Mouse (Mus musculus) left cerebral cortex, postnatal 10 days (tissue): Measurements from ENCODE around the gene Washc1. TPM values are rescaled to one million over a fixed set of nuclear protein-coding genes. Genes with fewer than 3 reads are reported as not detected.
"Not testable (repeated sequence)": the region's sequence is repeated elsewhere in the genome, so short reads cannot be mapped to it uniquely, and the experiment has no call there.

Experiments
- DNase-seq, 2 experiments: peaks; one replicate each; pipeline ENCODE4 v3.0.0; 2021 to 2022; ENCODE audit warnings: low spot score in 2 of 2, mixed read lengths in 1 of 2; ENCODE audit errors: extremely low spot score in 1 of 2
- intact Hi-C: fragments of 180-260 bp; cut with DNase I; formaldehyde crosslinking; loops from one replicate; pipeline ENCODE4 v1.15.1; 2025
- total RNA-seq, 2 experiments: library from RNA; stranded (reverse); gene quantifications; 2 replicates each; pipeline ENCODE4 v1.2.3; 2021

Gene Washc1
- total RNA-seq = 10 to 100 TPM; 51.5 to 52.9 TPM

- peak; percentile 84 to 96 for DNase-seq
- intact Hi-C loops = no loop called here
Observed at GRCm38 (mm10) chr17:66111402-66111959, at the start of gene Washc1. Gene Washc1, plus strand, starts transcription at chr17:66111545.

DNA sequence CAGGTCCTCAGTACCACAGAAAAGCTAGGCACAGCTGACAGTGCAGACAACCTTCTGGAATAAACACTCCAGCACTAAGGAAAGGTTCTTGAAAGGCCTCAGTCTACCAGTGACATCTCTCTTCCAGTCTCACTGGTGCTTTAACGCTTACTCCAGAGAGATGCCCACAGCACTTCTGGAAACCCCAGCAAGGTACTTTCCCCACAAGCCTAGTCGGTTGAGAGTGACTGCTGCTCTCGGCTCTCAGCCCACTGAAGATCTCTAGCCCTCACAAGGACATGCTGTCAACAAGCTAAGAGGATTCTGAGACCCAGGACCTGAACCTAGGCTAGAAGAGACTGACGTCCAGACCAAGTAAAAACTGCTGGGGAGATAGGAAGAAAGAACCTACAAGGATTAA is 46.2 kb upstream of the Washc1 start:
- no peak for DNase-seq
- intact Hi-C loops = no loop called here

GRCm38 (mm10) chr17:66069036-66069435 is 42.3 kb upstream of the Washc1 start:
- intact Hi-C loops, DNase-seq: not testable (repeated sequence)

GRCm38 (mm10) chr17:66073971-66074370 is 37.4 kb upstream of the Washc1 start:
- DNase-seq = no peak
- intact Hi-C loops = loop anchor here (10.0 kb wide), 1 partner anchor 209 kb away; no protein-coding TSS in a partner anchor

- no peak for DNase-seq
- intact Hi-C loops = loop anchor here (10.0 kb wide), 1 partner anchor 211 kb away; no protein-coding TSS in a partner anchor
Observed at GRCm38 (mm10) chr17:66075827-66076173, 35.5 kb upstream of the Washc1 start.

- DNase-seq = peak; percentile 14 to 70
- intact Hi-C loops = loop anchor here (10.0 kb wide), 1 partner anchor 212 kb away; no protein-coding TSS in a partner anchor
Observed at GRCm38 (mm10) chr17:66076174-66076927, 35.0 kb upstream of the Washc1 start.

DNA sequence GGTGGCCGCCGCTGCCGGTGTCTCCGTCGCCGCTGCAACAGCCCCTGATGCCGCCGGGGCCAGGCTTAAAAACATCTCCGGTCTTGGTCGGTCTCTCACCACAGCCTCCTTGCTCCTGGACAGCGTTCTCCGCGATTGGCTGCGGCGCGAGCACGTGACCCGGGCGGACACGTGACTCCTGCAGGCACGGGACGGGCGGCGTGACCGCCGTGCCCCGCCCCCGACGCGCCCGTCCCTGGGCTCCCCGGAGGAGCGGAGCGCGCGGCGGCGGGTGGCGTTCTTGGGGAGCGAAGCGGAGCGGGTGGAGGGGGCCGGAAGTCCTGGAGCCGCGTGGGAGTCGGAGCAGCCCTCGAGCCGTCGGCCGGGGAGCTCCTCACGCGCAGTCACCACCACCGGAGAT is 34.4 kb upstream of the Washc1 start, which contains the start of gene Ankrd12:
TSS of gene Ankrd12 (minus strand) at position 156 of the 400 bp plus-strand sequence.
- intact Hi-C loops = loop anchor here (10.0 kb wide), 1 partner anchor 212 kb away; no protein-coding TSS in a partner anchor
- DNase-seq = peak; percentile 93 to 97

GRCm38 (mm10) chr17:66077437-66077850 is 33.9 kb upstream of the Washc1 start:
- no peak for DNase-seq
- intact Hi-C loops = loop anchor here (10.0 kb wide), 1 partner anchor 213 kb away; no protein-coding TSS in a partner anchor

DNA sequence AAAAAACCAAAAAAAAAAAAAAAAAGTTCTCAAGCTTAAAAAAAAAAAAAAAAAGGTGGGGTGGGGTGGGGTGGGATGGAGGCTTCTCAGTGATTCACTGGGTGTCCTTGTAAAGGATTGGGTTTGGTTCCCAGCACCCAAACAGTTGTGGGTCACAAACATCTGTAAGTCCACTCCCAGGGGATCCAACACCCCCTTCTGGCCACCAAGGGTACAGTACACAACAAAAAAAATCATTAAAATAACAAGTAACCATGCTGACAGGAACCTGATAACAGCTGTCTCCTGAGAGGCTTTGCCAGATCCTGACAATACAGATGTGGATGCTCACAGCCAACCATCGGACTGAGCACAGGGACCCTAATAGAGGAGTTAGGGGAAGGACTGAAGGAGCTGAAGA is 26.9 kb upstream of the Washc1 start:
- no peak for DNase-seq
- intact Hi-C loops = no loop called here

GRCm38 (mm10) chr17:66085038-66085437 is 26.3 kb upstream of the Washc1 start:
- DNase-seq = no peak
- intact Hi-C loops = no loop called here

GRCm38 (mm10) chr17:66090251-66090650 is 21.1 kb upstream of the Washc1 start:
- intact Hi-C loops = no loop called here
- DNase-seq = no peak

DNA sequence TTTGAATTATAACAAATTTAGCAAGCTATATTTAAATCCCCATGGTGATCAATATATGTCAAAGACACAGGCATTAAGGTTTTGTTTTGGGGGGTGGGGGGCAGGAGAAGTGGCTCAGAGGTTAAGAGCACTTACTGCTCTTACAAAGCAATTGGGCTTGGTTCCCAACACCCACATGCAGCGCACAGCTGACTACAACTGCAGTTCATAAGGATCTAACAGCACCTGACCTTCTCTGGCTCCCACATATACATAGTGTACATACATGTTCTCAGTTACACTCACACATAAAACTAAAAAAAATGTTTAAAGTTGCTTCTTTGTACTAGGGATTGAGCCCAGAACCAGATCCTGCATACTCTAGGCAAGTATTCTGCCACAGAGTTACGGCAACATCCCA is 20.0 kb upstream of the Washc1 start:
- no peak for DNase-seq
- intact Hi-C loops = no loop called here

GRCm38 (mm10) chr17:66092065-66092464 is 19.3 kb upstream of the Washc1 start:
- intact Hi-C loops = no loop called here
- DNase-seq = no peak

DNA sequence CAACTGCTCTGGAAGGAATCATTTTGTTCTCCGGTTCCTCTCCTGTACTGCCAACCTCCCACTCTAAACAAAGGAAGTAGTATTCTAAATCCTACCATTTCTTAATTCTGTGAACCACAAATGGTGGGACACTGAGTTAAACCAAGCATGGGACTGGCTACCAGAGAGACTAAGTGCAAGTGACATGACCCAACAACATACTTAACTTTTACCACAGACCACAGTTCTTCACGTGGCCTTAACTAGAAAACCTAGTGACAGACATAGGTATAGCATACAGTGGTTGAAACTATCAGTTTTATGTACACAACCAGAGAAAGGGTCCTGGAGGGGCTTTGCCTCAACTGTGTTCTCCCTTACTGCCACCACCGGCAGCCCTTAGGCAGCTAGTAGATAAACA is 18.7 kb upstream of the Washc1 start:
- no peak for DNase-seq
- intact Hi-C loops = no loop called here

GRCm38 (mm10) chr17:66100566-66101379 is 10.6 kb upstream of the Washc1 start:
- intact Hi-C loops = loop anchor here (5.0 kb wide), 2 partner anchors 148 to 238 kb away; partner anchors contain the start of gene Twsg1
- no peak for DNase-seq

DNA sequence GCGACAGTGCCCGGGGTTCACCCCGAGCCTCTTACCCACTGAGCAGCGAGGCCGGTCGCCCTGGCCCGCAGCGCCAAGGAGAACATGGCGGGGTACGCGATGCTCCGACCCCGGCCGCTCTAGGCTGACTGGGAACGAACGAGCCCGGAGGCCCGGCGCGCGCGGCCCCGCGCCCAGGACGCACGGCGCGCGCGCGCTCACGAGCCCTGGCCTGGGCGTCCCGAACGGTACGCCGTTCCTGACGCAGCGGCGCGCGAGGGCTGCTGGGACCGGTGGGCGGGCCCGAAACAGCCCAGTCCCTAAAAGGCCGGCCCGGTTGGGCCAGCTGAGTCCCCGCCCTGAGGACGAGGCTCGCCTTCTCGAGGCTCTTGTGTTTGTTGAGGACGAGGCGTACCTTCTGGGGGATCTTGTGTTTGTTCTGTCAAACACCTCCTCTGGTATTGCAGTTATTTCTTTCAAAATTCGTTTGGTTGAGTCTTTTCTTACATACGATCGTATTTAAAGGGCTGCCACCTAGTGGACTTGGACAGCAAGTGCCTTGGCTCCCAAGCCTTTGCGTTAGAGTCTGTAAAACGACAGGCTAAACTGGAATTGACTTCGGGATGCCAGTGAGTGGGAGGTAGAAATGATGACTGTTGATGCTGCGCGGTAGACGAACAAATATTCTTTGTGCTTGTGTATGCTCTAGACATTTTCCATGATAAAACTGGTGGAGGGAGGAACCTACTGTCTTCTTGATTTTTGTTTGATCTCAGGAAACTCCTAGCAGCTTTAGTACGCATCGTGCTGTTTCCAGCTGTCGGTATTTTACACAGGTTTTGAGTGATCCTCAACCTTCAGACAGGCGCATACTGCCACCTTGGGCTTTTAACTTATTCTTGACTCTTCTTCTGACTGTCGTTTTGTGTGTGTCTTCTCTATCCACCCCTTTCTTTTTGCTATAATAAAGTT is 9.7 kb upstream of the Washc1 start, which contains the start of gene Ndufv2:
TSS of gene Ndufv2 (minus strand) at position 180 of the 951 bp plus-strand sequence.
- peak; percentile 82 to 97 for DNase-seq
- intact Hi-C loops = loop anchor here (5.0 kb wide), 2 partner anchors 149 to 239 kb away; partner anchors contain the start of gene Twsg1

GRCm38 (mm10) chr17:66104076-66104475 is 7.3 kb upstream of the Washc1 start:
- DNase-seq = no peak
- intact Hi-C loops = loop anchor here (5.0 kb wide), 2 partner anchors 152 to 242 kb away; partner anchors contain the start of gene Twsg1
